Mouse (Mus musculus) E14TG2a.4 (cell line): ENCODE measurements around the gene Aspn.
"Not testable (repeated sequence)": the region's sequence is repeated elsewhere in the genome, so short reads cannot be mapped to it uniquely, and the experiment has no call there.

Source experiments
- CTCF ChIP-seq: conservative IDR thresholded peaks from 2 replicates; pipeline ENCODE4 v1.5.1; 2014; ENCODE audit warnings: low read length
- NANOG ChIP-seq: IDR thresholded peaks from 2 replicates; pipeline ENCODE4 v1.6.1; 2014; ENCODE audit warnings: borderline replicate concordance, low read length, mixed read lengths

- not testable (repeated sequence) for TF ChIP-seq CTCF, NANOG
These were observed 58.3 kb downstream of the Aspn start for GRCm38 (mm10) chr13:49602541-49602940.
